Mouse (Mus musculus): ENCODE measurements around the gene Sycn.
"Not testable (repeated sequence)": the region's sequence is repeated elsewhere in the genome, so short reads cannot be mapped to it uniquely, and the experiment has no call there.

The Sycn gene

GRCm38 (mm10) chr7:28540526-28540925, at the start of gene Sycn:
Gene Sycn, plus strand, starts transcription at chr7:28540885.
- DNase-seq (ENCODE audit: low read depth, low spot score), result no peak

DNA sequence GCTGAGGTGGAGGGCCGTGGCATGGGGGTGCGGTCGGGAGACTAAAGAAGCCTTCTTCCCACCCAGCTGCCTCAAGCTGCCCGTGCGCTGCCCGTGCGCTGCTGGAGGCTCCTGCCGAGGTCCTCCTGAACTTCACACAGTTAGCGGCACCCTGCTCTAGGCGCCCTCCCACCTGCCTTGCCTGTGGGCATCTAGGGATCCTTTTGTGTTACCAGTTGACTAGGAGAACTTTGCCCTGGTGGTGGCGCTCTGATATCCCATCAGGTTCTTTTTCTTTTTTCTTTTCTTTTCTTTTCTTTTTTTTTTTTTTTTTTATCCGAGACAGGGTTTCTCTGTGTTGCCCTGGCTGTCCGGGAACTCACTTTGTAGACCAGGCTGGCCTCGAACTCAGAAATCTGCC, 49.8 kb upstream of the Sycn start:
- DNase-seq (ENCODE audit: low read depth, low spot score), result no peak

DNA sequence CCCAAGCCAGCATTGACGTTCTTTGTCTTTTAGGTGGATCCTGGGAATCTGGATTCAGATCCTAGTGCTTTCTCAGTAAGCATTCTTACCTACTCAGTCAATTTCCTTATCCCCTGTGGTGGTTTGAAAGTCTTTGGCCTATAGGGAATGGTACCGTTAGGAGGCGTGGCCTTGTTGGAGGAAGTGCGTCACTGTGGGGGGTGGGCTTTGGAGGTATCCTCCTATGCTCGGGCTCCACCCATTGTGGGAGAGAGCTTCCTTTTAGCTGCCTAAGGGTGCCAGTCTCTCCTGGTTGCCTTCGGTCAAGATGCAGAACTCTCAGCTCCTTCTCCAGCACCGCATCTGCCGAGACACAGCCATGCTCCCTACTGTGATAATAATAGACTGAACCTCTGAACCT, 48.4 kb upstream of the Sycn start:
- no peak for DNase-seq (ENCODE audit: low read depth, low spot score)

DNA sequence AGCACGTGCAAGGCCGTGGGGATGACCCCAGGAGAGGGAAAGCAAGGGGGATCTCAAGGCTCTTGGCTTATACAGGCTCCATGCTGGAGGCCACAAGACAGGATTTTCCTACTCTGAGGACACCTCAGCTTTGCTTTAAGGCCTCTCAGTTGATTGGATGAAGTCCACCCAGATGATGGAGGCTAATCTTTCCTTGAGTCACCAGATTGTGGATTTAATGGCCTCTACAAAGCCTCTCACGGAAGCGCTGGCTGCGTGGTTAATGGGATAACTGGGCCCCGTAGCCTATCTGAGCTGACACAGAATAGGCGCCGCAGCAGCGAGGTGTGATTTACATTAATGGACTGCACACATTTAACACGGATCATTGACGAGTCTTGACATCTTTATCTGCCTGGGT, 45.3 kb upstream of the Sycn start:
- DNase-seq (ENCODE audit: low read depth, low spot score), result no peak

DNA sequence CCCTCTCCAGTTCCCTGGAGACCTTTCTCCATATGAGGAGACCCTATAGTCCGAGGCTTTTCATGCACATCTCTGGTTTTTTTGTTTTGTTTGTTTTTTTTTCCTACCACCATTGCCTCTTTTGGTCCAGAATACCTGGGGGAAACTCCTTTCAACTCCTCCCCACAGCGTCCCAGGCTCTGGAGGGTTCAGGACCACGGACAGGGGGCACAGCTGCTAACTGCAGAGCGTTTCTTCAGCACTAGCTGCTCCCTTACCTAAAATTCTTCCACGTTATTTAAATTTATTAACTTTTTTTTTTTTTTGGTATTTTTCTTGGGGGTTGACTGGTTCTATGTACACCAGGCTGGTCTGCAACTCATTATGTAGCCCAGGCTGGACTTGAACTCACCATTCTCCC, 35.1 kb upstream of the Sycn start:
- peak; percentile 47 for DNase-seq (ENCODE audit: low read depth, low spot score)

GRCm38 (mm10) chr7:28509121-28509520, 31.6 kb upstream of the Sycn start:
- DNase-seq (ENCODE audit: low read depth, low spot score), result not testable (repeated sequence)

- DNase-seq (ENCODE audit: low read depth, low spot score), result not testable (repeated sequence)
Observed at GRCm38 (mm10) chr7:28510405-28510974, 30.2 kb upstream of the Sycn start, which contains the start of gene Ifnl2. Gene Ifnl2, minus strand, starts transcription at chr7:28510455.

DNA sequence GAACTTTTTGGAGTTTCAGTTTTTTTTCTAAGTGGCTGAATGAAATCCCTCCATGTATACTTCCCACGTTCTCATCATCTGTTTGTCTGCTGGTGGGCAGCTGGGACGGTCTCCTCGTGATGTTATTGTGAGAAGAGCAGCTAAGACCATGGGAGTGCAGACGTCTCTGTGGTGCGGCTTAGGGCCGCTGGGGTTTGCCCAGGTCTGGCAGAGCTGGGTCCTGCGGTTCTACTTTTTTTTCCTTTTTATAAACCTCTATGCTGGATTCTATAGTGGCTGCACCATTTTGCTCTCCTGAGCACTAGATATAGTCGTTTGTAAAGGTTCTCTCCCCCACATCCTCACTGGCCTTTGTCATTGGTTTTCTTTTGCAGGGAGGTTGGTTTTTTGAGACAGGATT, 29.2 kb upstream of the Sycn start:
- DNase-seq (ENCODE audit: low read depth, low spot score), result no peak

DNA sequence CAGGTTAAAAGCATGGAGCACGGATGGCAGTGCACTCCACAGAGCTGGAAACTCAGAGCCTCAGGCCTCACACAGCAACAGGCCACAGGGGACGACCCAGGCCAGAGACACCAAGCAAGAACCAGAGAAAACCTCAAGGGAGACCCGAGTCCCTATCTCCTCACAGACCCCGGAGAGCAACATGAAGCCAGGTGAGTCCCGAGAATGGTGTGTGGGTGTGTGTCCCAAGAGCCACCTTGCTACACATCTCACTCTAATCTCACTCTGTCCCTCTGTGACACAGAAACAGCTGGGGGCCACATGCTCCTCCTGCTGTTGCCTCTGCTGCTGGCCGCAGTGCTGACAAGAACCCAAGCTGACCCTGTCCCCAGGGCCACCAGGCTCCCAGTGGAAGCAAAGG, 18.1 kb upstream of the Sycn start, which contains the start of gene Ifnl3:
Gene Ifnl3, plus strand, starts transcription at position 301 of the 400 bp plus-strand sequence.
- not testable (repeated sequence) for DNase-seq (ENCODE audit: low read depth, low spot score)

DNA sequence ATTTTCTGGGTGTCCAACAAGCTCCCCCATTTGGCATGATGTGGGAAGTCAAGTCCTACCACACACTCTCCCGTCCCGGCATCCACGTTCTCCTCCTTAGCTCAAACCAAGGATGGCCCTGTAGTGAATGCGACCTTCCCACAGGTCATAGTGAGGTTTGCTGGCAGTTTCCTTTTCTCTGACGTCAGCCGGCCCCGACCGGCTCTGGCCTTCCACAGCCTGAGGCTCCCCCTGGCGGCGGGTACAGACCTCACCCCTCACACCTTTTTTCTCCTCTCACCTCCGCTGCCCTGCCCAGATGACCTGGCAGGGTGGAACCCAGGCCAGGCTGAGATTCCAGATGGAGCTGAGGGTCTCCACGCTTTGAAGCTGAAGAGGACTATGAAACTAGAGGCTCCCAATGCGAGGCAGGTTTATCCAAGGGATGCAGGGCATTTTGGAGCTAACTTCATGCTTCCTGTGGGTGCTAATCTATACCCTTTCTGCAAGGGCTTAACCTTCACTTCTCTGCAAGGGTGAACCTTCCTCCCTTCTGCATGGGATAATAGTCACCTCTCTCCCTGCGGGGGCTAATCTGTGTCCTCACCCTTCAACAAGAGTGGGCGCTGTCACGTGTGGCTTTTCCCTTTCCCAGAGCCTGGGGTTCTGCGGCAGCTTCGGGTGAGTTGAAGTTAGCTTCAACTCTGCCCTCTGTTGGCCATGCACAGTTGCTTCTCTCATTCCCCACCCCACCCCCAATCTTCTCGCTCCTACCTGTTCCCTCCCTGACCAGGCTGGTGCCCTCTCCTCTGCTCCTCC, 12.6 kb upstream of the Sycn start:
- peak; percentile 73 for DNase-seq (ENCODE audit: low read depth, low spot score)

DNA sequence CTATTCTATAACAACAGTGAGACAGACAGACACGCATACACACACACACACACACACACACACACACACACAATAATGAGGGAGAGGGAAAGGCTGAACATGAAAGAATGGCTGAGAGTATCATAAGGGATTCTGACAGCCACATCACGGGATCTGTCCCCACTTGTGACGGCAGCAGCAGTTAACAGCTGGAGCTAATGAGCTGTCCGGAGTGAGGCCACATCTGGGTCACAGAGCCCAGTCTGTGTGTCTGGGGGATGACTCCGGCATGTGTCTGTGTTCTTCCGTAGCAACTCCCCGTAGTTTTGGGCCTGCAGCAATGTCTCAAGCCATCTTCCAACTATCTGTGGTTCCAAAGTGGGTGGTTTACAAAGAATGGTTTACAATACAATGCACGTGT, 8.7 kb upstream of the Sycn start:
- DNase-seq (ENCODE audit: low read depth, low spot score), result no peak

DNA sequence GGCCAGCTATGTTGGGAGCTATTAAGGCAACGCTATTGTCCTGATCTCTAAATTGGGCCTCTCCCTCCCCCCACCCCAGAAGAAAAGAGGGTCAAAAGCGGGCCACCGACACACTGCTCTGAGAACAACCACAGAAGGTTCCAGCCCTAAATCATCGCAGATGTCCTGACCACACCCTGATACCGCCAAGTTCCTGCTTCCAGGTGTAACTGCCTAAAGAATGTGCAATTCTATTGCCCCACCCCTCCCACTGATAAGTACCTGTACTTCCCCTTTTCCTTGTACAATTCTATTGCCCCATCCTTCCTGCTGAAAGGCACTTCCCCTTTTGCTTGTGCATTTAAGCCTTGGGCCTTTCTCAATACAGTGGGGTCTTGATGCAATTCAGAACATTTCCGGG, 1.8 kb upstream of the Sycn start:
- not testable (repeated sequence) for DNase-seq (ENCODE audit: low read depth, low spot score)

GRCm38 (mm10) chr7:28544051-28544601, 3.4 kb downstream of the Sycn start:
- DNase-seq (ENCODE audit: low read depth, low spot score), result peak; percentile 19

DNA sequence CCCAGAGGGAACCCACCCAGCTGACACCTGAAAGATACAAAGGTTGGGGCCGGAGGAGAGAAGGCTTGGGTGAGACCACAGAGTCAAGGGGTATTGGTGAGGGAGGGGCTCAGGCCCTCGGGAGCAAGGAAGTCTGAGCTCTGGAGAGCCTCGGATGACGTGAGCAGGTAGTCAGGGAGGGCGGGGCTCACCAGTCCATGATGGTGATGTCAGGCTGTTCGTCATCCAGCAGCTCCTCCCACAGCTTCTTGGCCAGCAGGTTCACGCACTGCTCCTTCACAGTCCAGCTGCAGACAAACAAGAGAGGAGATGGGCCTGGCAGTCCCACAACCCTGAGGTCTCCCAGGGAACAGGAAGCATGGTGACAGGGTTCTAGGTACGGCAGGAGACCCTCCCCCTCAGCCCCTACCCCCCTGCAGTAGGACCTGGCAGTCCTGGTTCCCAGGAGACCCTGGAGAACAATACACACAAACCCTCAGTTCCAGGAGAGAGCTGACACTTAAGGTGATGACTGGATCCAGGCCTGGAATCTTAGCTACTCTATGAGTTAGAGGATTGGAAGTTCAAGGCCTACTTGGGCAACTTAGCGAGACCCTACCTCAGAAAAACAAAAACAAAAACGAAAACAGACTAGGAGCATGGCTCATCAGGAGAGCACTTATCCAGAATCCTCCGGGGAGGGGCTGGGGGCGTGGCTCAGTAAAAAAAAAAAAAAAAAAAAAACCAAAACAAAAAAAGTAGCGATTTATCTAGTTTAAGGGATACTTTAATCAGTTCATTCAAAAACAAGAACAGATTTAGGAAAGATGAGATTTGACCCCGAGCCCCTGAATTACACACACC, 4.6 kb downstream of the Sycn start:
- DNase-seq (ENCODE audit: low read depth, low spot score), result peak; percentile 21

DNA sequence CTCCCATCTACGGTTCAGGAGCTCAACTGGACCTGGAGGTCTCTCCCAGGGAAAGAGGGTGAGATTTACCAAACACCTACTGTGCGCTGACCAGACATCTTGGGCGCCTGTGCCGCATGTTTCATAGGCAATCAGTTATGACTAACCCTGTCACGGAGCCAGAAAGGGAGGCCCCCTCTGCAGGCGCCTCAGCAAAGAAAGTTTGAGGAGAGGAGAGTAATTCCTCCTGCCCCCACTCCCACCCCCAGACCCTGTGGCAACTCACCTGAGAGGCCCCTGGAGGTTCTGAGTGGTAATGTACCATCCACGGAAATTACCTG, 5.2 kb downstream of the Sycn start:
- DNase-seq (ENCODE audit: low read depth, low spot score), result no peak

GRCm38 (mm10) chr7:28546649-28547048, 6.0 kb downstream of the Sycn start:
- no peak for DNase-seq (ENCODE audit: low read depth, low spot score)

DNA sequence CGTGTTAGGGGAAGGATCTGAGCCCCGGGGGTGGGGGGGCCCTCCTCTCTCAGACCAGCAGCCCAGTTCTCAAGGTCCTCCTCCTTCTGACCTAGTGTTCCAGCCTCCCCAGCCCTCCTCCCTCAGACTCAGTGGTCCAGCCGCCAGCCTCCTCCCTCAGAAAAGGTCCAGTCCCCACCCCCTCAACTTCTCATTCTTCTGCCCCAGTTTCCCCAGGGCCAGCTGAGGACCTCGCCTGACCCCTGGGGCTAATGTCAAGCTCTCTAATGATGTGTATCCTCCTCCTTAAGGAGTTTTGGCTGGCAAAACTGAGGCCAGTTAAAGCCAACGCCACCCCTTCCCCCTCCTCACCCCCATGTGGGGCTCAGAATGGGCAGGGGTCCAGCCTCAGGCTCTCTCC, 6.5 kb downstream of the Sycn start, which contains the start of gene Nccrp1:
Gene Nccrp1, minus strand, starts transcription at position 101 of the 400 bp plus-strand sequence.
- no peak for DNase-seq (ENCODE audit: low read depth, low spot score)

DNA sequence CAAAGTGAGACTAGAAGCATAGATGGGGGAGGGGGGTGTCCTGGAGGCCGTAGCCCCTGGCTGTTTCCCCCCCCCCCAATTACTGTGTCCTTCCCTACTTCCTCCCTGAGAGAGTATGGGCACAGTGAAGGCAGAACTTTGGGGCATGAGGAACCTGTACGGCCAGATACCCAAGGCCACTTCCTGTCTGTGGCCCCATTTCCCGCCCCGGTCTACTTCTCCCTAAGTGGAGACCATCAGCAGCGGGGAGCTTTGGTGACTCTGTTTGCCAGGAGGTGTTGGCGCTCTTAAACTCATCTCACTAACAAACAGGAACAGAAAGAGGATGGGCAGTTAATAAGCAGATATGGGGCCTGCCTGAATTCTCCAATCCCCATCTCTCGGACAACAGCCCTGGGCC, 6.9 kb downstream of the Sycn start:
- no peak for DNase-seq (ENCODE audit: low read depth, low spot score)

- no peak for DNase-seq (ENCODE audit: low read depth, low spot score)
Observed at GRCm38 (mm10) chr7:28553076-28553475, 12.4 kb downstream of the Sycn start.

DNA sequence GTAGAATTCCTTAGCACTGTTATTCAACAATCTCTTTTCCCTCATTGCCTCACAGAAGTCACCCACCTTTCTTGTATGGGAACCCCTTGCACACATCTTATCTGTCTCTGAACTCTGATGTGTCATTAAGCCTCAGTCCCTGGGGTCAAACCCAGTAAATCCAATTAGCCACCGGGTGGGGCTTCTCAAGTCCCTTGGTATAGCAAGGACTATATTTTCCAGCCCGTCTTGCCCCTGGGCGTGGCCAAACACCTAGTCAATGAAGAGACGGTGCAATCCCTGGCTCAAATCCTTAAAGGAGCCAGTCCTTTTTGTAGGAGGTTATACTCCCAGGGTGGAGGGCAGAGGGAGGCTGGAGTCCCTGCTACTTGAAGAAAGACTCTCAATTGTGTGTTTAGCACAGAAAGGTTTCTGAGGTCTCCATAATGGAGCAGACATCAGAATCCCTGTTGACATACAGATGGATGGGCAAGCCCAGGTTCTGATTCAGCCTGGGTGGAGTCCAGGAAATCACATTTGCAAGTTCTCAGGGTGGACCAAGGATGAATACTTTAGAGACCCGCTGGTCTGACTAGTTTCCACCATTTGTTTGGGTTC, 15.4 kb downstream of the Sycn start:
- no peak for DNase-seq (ENCODE audit: low read depth, low spot score)

DNA sequence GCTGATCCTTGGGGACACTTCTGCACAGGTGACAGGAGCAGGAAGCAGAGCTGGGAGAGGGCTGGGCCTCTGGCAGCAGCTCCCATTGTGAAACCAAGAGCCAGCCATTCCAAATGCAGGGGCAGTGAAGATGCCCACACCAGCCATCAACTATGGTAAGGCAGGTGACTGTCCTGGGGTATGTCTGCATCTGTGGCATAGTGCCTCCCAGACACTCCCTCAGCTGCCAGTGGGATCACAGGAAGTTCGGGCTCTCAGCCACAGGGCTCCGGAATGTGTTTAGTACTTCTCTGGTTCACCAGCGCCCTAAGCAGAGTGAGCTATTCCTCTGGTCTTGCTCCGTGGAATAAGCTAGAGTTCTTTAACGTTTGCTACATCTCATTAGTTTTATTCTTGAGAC, 16.4 kb downstream of the Sycn start:
- DNase-seq (ENCODE audit: low read depth, low spot score), result no peak

DNA sequence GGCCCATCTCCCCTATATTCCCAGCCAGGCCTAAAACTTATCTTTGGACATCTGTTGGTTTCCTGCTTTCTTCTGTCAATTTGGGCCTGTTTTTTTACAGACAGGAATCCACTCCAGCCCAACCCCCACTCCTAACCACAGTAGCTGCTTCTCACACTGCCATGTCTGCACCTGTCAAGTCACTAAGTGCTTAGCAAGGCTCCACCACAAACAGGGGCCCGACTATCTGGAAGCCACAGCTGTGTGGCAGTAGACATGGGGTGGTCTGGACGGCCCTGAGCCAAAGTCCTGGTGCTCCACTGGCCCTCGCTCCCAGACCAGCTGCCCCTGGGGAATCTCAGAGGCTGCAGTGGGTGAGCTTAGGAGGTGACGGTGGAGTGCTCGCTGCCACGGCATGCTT, 17.0 kb downstream of the Sycn start:
- DNase-seq (ENCODE audit: low read depth, low spot score), result no peak
